Mouse (Mus musculus) hindbrain, embryonic 14.5 days (tissue): ENCODE measurements around the gene Rft1. TPM values are rescaled to one million over a fixed set of nuclear protein-coding genes. Genes with fewer than 3 reads are reported as not detected.

Experiments used
- ATAC-seq: fragments of 200-750 bp; cut with Nextera tagmentation; 2 replicates; pipeline ENCODE4 v1.8.0; 2017; ENCODE audit warnings: moderate number of reproducible peaks, mild to moderate bottlenecking, moderate TSS enrichment, moderate library complexity; ENCODE audit not compliant: low FRiP score
- DNase-seq: peaks from one replicate; pipeline ENCODE4 v3.0.0-alpha.2; 2015; ENCODE audit warnings: low spot score
- H3K27ac ChIP-seq: fragments of 300-500 bp; sonication (generic); 2 replicates; pipeline ENCODE4 v1.5.1; 2014; ENCODE audit warnings: mild to moderate bottlenecking, moderate library complexity
- H3K27me3 ChIP-seq: fragments of 300-500 bp; sonication (generic); 2 replicates; pipeline ENCODE4 v1.6.1; 2014; ENCODE audit warnings: mild to moderate bottlenecking, low read length, mixed read lengths; ENCODE audit not compliant: control insufficient read depth, insufficient read depth
- H3K36me3 ChIP-seq: fragments of 300-500 bp; sonication (generic); replicated peaks from 2 replicates; pipeline ENCODE4 v1.6.1; 2014; ENCODE audit not compliant: control insufficient read depth, insufficient read depth
- H3K4me1 ChIP-seq: fragments of 300-500 bp; sonication (generic); replicated peaks from 2 replicates; pipeline ENCODE4 v1.6.1; 2014; ENCODE audit warnings: antibody characterized with exemption, low read length, mixed read lengths; ENCODE audit not compliant: control insufficient read depth, insufficient read depth
- H3K4me2 ChIP-seq: fragments of 300-500 bp; sonication (generic); replicated peaks from 2 replicates; pipeline ENCODE4 v1.6.1; 2014; ENCODE audit warnings: mild to moderate bottlenecking, moderate library complexity
- H3K4me3 ChIP-seq: fragments of 300-500 bp; sonication (generic); replicated peaks from 2 replicates; pipeline ENCODE4 v1.5.1; 2014; ENCODE audit warnings: mild to moderate bottlenecking, low read length
- H3K9ac ChIP-seq: fragments of 300-500 bp; sonication (generic); 2 replicates; pipeline ENCODE4 v1.6.1; 2014
- H3K9me3 ChIP-seq: fragments of 300-500 bp; sonication (generic); 2 replicates; pipeline ENCODE4 v1.6.1; 2016; ENCODE audit warnings: low read length; ENCODE audit not compliant: control insufficient read depth
- WGBS: fragments of 180-500 bp; shearing (Covaris S2); extraction: QIAGEN DNeasy Blood & Tissue Kit; methylation state at CpG from one replicate; pipeline ENCODE4 v1.1.7; 2014; 5-methylcytosine and 5-hydroxymethylcytosine counted together
- polyA plus RNA-seq: library from polyadenylated mRNA; unstranded; fragments of >200 nt; fragmentation: Nextera tagmentation; extraction: Ambion mirVana; gene quantifications from 2 replicates; pipeline ENCODE4 v1.2.1, GENCODE M21; 2014

Rft1 gene
- polyA plus RNA-seq, result 8.3 and 9.0 TPM in 2 replicates

DNA sequence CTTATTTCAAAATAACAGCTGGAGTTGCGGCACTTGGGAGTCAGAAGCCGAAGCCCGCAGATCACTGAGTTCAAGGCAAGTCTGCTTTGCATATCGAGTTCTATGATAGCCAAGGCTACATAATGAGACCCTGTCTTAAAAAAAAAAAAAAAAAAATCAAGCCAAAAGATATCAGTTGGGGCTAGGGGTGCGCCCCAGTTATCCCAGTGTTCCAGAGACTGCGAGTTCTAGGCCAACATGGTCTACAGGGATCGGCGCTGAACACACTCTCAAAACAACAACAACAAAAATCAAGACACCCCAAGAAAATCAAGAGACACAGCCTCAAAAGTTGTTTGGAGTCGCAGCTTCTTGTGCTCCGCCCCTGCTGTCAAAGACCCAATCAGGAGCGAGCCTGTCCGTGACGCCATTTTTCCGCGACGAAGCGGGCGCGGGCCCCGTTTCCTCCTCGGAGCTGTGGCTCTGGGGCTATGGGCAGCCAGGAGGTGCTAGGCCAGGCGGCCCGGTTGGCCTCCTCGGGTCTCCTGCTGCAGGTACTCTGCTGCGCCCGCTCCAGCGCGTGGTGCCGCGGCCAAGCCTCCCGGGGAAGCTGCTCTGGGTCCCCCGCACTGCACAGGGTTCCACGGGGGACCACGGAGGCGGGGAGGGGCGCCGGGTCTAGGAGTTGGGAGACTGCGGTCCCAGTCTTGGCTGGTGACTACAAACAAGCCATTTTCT, at the start of gene Rft1:
Gene Rft1, plus strand, starts transcription at position 418 of the 717 bp plus-strand sequence.
- H3K9ac ChIP-seq, result peak within 1 kb of the TSS; percentile 97
- peak within 1 kb of the TSS; percentile 63 for H3K4me2 ChIP-seq
- peak; percentile 99 for DNase-seq
- WGBS, result 2% methylated on average over 38 of the region's 38 CpGs
- H3K36me3 ChIP-seq, result peaks cover 10% of the 10 kb centered on the region; the same call in 1 of the 2 replicates
- H3K27ac ChIP-seq, result peak within 1 kb of the TSS; percentile 85
- H3K9me3 ChIP-seq, result no peaks in the 10 kb centered on the region
- peak within 1 kb of the TSS; percentile 90 for H3K4me3 ChIP-seq
- peak; percentile 92 for ATAC-seq
- H3K4me1 ChIP-seq, result peaks cover 9% of the 10 kb centered on the region
- no peaks in the 10 kb centered on the region for H3K27me3 ChIP-seq

DNA sequence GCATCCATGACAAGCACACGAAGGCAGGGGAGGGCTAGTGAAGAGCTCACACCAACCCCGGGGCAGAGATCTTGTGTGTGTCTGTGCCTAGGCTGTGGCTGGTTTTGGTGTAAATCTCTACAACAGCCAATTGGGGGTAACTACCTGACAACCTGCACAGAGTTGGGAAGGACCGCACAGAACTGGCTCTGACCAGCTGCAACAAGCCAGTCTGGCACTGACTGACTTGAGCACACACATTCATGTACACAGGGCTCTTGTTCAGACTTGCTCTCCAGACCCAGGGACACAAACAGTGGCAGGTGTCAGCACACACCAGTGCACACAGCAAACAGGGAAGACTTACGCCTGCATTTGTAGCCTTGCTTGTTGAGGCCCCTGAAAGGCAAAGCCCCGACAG, 47.3 kb upstream of the Rft1 start:
- Histone ChIP-seq H3K9me3 (no peaks in the 10 kb centered on the region), H3K27me3 (no peaks in the 10 kb centered on the region), H3K4me2 (no peak overlapping the region), H3K9ac (no peak overlapping the region), H3K4me3 (no peak overlapping the region), H3K4me1 (no peaks in the 10 kb centered on the region), H3K27ac (no peak overlapping the region), H3K36me3 (no peaks in the 10 kb centered on the region; the same call in 1 of the 2 replicates)
- 90% methylated on average over 5 of the region's 5 CpGs for WGBS
- ATAC-seq (no peak), DNase-seq (no peak)

DNA sequence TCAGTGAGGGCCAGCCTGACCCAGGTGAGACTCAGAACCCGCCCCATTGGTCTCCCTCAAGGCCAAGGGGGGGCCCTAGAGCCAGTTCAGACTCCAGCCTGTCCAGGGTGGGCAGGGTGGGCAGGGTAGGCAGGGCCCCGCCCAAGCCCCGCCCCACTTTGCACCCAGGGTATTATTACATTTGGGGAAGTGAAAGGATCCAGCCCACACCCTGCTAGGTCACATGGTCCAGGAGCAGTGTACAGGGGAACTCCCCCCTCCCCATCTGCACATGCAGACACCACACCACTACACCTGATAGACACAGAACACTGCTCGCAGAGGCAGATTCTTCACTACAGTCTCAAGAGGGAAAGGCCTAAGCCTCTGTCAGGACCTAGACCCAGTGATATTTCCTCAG, 46.5 kb upstream of the Rft1 start:
- H3K4me2 ChIP-seq, result no peak overlapping the region
- no peak overlapping the region for H3K27ac ChIP-seq
- H3K27me3 ChIP-seq, result no peaks in the 10 kb centered on the region
- H3K4me1 ChIP-seq, result no peaks in the 10 kb centered on the region
- H3K4me3 ChIP-seq, result no peak overlapping the region
- H3K9me3 ChIP-seq, result no peaks in the 10 kb centered on the region
- DNase-seq (no peak), ATAC-seq (no peak)
- 93% methylated on average over 4 of the region's 4 CpGs for WGBS
- H3K36me3 ChIP-seq, result no peaks in the 10 kb centered on the region
- no peak overlapping the region for H3K9ac ChIP-seq

DNA sequence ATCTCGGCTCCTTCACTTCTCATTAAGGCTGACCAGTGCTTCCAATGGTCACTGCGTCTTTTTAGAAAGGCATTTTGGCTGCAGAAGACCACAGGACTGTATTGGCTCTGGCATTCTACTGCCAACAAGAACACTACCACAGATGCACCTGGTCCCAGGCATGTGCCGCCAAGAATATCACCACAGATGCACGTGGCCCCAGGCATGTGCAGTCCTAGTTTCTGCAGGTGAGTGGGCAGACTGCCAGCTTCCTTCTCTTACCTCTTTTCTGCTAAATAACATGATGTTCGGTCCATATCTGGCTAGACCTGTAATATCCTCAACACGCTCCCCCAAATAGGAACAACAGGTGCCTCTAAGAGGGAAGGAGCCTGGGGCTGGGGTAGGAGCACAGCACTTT, 46.0 kb upstream of the Rft1 start:
- Histone ChIP-seq H3K36me3 (no peaks in the 10 kb centered on the region), H3K27me3 (no peaks in the 10 kb centered on the region), H3K9me3 (no peaks in the 10 kb centered on the region), H3K4me1 (no peaks in the 10 kb centered on the region), H3K4me3 (no peak overlapping the region), H3K27ac (no peak overlapping the region), H3K9ac (no peak overlapping the region), H3K4me2 (no peak overlapping the region)
- no peak for ATAC-seq
- 92% methylated on average over 6 of the region's 6 CpGs for WGBS
- DNase-seq, result no peak

DNA sequence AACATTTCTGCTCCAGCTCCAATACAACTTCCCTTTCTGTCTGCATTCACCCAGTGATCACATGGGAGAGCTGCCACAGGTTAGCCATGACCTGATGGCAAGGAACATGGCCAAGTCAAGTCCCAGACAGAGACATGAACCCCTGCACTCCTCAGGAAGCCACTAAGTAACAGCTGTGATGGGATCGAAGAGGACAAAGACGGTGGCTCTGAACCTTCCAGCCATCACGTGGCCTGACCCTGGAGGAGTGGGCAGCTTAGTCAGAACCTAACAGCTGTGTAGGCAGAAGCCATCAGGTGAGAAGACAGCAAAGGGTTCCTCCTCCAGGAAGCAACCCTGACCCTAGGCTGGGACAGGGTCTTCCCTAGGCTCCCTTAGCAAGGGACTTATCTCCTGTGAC, 44.7 kb upstream of the Rft1 start:
- 96% methylated on average over 3 of the region's 3 CpGs for WGBS
- H3K9ac ChIP-seq, result no peak overlapping the region
- H3K27ac ChIP-seq, result no peak overlapping the region
- no peak overlapping the region for H3K4me3 ChIP-seq
- H3K9me3 ChIP-seq, result no peaks in the 10 kb centered on the region
- H3K4me2 ChIP-seq, result no peak overlapping the region
- DNase-seq, result no peak
- no peaks in the 10 kb centered on the region for H3K27me3 ChIP-seq
- no peaks in the 10 kb centered on the region for H3K4me1 ChIP-seq
- no peaks in the 10 kb centered on the region for H3K36me3 ChIP-seq
- ATAC-seq, result no peak

DNA sequence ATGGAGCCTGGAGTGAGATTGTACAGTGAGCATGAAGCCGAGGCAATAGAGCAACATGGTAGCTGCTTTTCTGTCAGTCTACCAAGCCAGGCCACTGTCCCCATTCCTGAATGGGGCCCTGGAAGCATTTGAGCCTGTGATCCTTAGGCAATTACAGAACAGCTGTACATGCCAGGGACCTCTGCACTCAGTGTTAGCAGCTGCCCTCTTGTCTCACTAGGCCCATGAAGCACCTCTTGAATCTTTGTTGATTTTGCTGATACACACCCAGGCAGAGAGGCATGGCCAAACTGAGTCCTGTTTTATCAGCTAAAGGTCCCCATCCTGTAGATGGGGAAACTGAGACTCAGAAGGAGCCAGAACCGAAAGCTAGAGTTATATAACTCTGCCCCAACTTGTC, 43.9 kb upstream of the Rft1 start:
- H3K9me3 ChIP-seq, result no peaks in the 10 kb centered on the region
- DNase-seq (no peak), ATAC-seq (no peak)
- no peaks in the 10 kb centered on the region for H3K4me1 ChIP-seq
- no peak overlapping the region for H3K4me3 ChIP-seq
- no peak overlapping the region for H3K4me2 ChIP-seq
- no peaks in the 10 kb centered on the region for H3K36me3 ChIP-seq
- H3K27me3 ChIP-seq, result no peaks in the 10 kb centered on the region
- 84% methylated on average over 2 of the region's 2 CpGs for WGBS
- no peak overlapping the region for H3K27ac ChIP-seq
- no peak overlapping the region for H3K9ac ChIP-seq

DNA sequence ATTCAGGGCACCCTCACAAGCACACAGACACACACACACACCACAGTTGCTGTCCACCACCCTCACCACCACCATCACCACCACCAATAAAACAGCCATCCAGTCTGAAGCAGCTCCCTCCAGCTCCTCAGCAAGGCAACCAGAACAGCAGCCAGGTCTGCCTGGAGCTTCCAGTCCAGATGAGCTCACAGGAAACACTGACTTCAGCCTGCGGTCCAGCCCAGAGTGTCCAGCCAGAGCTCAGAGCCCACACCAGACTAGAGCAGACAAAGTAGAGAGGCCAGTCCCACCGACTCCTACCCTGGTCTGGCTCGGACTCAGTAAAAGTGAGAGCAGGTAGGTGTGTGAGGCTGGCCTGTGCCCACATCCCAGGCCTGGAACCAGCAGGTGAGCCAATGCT, 43.2 kb upstream of the Rft1 start:
- ATAC-seq, result no peak
- 81% methylated on average over 3 of the region's 3 CpGs for WGBS
- no peak overlapping the region for H3K9ac ChIP-seq

DNA sequence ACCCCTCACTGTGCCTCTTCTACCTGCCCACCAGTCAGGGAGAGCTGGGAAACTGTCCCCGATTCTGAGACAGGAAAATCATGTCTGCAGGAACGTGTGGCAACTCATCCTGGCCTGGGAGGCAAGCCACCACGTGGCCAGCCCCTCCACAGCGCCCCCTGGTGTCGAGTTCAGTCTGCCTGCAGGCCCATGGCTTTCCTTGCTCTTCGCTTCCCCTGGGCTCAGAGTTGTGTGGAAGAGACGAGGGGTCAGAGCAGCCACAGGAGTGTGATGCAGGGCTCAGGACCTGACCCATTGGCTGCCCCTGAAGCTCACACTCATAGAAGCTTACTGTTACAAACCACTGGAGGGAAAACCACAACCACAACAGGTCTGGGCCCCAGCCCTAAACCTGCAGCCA, 41.6 kb upstream of the Rft1 start:
- no peak overlapping the region for H3K4me3 ChIP-seq
- 16% methylated on average over 7 of the region's 7 CpGs for WGBS
- H3K36me3 ChIP-seq, result no peaks in the 10 kb centered on the region
- no peak overlapping the region for H3K27ac ChIP-seq
- H3K4me2 ChIP-seq, result no peak overlapping the region
- ATAC-seq, result no peak
- DNase-seq, result peak; percentile 63
- H3K9me3 ChIP-seq, result no peaks in the 10 kb centered on the region
- H3K9ac ChIP-seq, result no peak overlapping the region
- no peaks in the 10 kb centered on the region for H3K4me1 ChIP-seq
- H3K27me3 ChIP-seq, result no peaks in the 10 kb centered on the region

More for the DNA sequence above, 43.2 kb upstream of the Rft1 start:
- Histone ChIP-seq H3K36me3 (no peaks in the 10 kb centered on the region), H3K27ac (no peak overlapping the region), H3K9me3 (no peaks in the 10 kb centered on the region), H3K4me1 (no peaks in the 10 kb centered on the region), H3K4me3 (no peak overlapping the region), H3K27me3 (no peaks in the 10 kb centered on the region), H3K4me2 (no peak overlapping the region)
- DNase-seq, result no peak

DNA sequence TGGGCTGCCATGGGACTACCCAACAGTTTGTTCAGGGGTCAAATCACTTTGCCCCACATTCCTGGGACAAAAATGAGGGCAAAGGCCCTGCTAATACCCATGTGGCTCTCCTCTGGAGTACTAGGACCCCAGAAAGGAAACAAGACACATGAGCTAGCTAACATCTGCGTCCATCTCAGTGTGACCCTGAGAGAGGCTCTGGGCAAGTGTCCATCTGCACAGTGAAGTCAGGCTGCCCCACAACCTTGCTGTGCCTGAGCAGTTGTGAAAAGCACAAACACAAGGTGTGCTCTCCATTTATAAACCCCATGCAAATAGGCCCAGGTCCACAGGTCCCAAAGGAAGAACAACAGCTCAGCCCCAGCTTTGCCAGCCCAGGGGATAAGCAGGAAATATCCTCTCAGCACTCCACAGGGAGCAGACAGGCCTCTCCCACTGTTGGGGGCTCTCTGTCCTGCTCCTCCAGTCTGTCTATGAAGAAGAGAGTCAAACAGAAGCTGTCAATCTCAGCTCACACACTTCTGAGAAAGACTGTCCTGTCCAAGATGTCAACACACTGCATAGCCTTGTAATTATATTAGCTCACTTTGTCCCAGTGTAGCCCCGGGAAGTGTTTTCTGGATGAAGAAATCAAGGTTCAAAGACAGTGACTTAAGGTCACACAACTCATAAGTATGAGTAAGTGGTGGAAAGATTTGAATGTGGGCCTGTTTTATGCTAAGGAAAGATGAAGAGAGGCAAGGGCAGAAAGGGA, 41.0 kb upstream of the Rft1 start:
- no peaks in the 10 kb centered on the region for H3K27me3 ChIP-seq
- no peak overlapping the region for H3K4me3 ChIP-seq
- no peaks in the 10 kb centered on the region for H3K9me3 ChIP-seq
- H3K4me1 ChIP-seq, result no peaks in the 10 kb centered on the region
- H3K36me3 ChIP-seq, result no peaks in the 10 kb centered on the region
- H3K4me2 ChIP-seq, result no peak overlapping the region
- H3K27ac ChIP-seq, result no peak overlapping the region
- ATAC-seq (no peak), DNase-seq (no peak)
- no peak overlapping the region for H3K9ac ChIP-seq
- WGBS, result 72% methylated on average over 2 of the region's 2 CpGs
